Mouse (Mus musculus) adrenal gland, postnatal 25 days (tissue): ENCODE data around the gene Dhx58. TPM values are rescaled to one million over a fixed set of nuclear protein-coding genes. Genes with fewer than 3 reads are reported as not detected.
"Not testable (repeated sequence)": the region's sequence is repeated elsewhere in the genome, so short reads cannot be mapped to it uniquely, and the experiment has no call there.

ENCODE experiments used
- DNase-seq: peaks from one replicate; pipeline ENCODE4 v3.0.0; 2021; ENCODE audit warnings: mixed read lengths
- total RNA-seq: library from RNA; stranded (reverse); gene quantifications from 2 replicates; pipeline ENCODE4 v1.2.3, GENCODE M21; 2021

Dhx58 gene
- total RNA-seq, 1 experiment from 2014 or later = 63.8 TPM

DNA sequence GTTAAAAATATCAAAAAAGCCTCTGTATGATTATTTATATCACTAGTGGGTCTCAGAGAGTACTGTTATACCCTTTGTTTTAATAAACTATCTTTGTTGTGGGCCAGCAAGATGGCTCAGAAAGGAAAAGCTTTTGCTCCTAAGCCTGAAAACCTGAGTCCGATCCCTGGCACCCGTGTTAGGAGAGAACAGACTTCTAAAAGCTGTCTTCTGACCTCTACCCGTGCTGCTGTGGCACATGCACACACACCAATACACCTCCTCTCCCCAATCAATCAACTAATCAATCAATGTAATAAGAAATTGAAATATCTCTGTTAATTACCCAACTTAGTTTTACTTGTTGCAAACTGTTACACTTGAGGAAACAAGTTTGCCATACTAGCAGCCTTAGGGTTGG lies 3.4 kb downstream of the Dhx58 start:
- no peak for DNase-seq

DNA sequence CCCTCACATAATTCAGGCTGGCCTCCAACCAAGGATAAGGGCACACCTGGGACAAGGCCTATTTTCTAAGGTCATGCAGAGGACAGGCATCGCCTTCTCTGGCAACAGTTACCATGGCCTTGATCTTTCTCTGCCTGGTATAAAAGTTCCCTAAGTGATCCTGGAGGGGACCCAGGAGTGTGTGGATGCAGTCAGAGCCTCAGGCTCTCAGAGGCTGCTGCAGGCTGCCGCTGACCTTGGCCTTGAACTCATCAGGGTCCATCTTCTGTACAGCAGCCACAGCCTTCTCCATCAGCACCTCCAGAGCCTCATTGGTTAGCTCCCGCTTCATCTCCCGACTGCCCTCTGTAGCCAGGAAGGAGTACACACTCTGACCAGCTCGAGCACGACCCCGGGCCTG lies 6.2 kb downstream of the Dhx58 start:
- DNase-seq = no peak

DNA sequence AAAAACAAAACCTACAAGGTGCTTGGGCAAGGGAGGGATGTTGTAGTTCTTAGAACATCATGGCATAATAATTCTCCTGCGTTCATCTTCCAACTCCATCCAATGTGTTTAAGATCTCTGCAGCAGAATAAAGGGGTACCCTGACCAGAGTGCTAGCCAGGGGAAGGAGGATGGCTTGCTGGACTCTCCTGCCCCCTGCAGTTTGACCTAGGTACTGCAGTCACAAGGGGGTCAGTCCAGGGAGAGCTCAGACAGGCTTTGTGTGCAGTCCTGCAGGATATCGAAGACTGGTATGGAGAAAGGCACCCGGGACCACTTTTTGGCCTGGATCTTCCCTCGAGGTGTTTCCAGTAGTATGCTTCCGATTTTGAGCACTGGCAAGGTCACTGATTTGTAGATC lies 9.1 kb downstream of the Dhx58 start:
- peak; percentile 82 for DNase-seq

DNA sequence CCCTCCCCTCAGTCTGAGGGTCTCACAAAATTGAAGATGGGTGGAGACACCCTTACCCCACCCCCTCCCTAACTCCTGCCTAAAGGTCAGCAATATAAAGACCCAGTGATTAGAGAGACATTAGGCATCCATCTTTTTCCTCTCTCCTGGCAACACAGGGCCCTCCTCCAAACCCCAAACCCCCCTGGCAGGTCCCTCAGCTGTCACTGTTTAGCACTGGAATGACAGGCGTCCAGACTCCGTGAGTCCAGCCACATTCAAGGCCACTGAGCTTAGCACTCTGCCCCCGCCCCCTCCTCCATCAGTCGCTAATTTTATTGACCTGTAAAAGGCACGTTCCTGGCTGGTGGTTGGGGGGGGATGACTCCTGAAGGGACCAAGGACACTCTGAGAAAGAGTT lies 10.9 kb downstream of the Dhx58 start:
- DNase-seq = no peak

DNA sequence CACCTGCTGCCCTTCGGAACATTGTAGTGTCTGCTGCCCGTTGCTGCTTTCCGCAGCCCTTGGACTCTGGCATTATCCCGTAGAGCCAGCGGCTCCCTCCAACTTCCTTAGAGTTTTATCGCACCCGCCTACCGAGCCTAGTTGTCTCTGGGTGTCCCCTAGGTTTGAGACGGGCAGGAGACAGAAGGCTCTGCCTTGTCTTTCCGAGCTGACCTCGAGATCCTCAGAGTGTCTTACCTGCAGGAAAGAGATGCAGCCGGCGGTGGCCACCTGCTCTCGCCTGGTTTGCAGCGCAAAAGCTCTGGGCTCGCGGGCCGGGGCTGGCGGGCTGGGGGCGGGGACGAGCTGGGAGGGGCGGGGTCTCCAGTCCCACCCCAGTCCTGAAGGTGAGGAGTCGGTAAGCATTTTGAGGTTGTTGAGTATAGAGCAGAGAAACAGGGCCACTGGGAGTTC lies 11.9 kb downstream of the Dhx58 start, which contains the start of gene Zfp385c:
Zfp385c (minus strand) TSS at position 292 of the 453 bp plus-strand sequence.
- no peak for DNase-seq

DNA sequence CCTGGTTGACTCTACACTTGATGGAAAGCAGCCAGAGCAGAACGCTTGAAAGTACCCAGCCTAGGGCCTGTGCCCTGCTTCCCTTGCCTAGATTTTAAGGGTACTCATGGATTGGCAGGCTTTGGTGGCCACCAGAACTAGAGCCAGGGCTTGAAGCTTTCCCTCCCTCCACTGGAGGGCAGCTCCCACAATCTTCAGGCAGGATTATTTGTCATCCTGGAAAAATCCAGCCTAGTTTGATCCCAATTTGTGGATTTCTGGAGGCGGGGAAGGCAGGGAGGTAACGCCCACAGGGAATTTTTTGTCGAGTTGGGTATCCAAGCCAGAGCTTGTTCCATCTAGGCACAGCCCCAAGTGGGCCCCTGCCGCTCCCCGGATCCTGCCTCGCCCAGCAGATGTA lies 13.7 kb downstream of the Dhx58 start:
- no peak for DNase-seq

DNA sequence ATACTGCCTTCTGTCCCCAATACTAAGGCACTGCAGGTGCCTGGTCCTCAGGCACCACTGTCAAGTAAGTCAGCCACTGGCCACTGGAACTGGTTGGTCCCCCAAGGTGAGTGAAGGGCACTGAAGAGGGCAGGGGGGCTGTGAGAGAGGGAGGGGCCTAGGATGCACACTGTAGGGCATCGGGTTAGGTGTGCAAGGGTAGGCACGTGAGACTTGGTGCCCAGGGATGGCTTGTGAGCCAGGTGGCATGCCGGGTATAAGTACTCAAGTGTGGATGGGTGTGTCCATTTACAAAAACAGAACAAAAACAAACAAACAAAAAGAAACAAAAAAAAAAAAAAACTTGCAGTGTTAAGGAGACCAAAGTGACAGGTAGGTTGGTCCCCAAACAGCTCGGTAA lies 15.6 kb downstream of the Dhx58 start:
- no peak for DNase-seq

DNA sequence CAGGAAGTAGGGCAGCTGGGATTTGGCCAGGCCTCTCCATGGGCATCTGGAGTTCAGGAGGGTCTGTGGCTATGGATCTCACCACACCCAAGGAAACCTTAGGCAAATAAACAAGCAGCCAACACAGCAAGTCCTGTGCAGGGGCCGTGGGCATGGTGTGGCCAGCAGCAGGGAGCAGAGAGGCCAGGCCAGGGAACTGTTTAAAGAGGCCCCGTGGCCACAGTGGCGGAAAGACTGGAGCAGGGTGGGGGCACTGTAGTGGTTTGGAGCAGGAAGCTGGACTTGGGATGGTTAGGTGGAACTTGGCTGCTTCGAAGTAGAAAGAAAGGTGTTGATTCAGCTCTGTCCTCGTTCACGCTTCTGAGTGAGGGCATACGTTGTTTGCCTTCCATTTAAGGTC lies 16.8 kb downstream of the Dhx58 start:
- no peak for DNase-seq

DNA sequence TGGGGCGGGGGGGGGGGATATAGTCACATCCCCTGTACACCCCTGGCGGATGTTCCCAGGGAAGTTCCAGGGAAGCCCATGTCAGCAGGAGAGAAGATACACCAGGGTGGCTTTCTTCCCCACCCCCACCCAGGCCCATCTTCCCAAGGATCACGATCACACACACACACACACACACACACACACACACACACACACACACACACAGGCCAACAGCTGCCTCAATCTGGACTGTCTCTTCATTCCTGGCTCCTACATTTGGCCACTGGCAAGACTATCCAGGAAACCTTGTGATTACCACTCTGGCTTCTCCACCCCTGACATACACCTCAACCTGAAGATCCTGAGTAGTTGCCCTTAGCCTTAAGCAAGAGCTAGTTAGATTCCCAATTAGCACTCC lies 18.7 kb downstream of the Dhx58 start:
- DNase-seq = no peak

DNA sequence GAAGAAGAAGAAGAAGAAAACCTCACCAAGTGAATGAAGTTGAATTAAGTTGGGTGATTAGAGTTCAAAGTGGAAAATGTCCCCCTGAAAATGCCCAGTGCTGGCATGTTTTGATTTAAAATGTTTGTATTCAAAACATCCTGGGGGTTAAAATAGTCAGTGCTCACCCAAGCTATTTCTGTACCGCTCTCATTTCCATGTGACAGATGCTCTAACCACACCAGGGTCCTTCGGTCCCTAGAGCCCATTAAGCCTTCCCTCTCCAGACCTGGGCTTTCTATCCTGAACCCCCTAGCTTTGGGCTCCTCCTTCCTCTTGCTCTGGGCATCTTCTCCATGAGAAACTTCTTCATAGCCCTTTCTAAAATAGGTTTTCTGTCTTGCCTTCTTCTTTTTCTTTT lies 20.0 kb downstream of the Dhx58 start:
- DNase-seq = no peak

DNA sequence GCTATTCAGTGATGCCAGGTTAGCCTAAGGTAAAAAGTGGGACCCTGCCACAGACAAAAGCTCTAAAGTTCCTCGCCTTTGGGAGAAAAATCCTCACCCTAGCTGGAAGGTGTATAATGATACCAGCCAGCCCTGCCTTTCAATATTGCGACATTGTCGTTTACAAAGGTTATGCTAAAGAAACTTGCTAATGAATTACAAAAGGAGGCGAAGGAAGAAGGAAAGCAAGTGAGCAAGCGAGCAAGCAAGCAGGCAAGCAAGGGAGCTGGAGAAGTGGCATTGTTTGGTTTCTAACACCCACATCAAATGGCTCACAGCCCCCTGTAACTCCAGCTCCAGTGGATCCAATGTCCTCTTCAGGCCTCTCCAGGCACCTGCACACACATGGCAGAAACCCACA lies 21.5 kb downstream of the Dhx58 start:
- no peak for DNase-seq

DNA sequence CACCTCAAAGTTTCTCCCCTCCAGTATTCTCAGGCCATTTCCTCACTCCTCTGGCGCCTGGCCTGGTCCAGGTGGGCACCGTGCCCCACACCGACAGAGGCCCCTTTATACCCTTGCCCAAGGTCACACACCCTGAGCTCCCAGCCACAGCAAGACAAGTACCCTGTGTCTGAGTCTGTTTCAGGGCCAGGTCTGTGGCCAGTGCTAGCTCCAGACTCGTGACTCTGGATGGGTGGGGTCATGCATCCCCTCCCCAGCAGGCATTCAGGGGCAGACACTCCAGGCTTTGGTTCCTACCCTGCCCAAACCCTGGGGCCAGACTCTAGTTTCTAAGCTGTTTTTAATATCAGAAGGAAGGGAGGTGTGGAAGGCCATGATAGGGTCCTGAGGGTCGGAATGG lies 22.2 kb downstream of the Dhx58 start:
- no peak for DNase-seq

DNA sequence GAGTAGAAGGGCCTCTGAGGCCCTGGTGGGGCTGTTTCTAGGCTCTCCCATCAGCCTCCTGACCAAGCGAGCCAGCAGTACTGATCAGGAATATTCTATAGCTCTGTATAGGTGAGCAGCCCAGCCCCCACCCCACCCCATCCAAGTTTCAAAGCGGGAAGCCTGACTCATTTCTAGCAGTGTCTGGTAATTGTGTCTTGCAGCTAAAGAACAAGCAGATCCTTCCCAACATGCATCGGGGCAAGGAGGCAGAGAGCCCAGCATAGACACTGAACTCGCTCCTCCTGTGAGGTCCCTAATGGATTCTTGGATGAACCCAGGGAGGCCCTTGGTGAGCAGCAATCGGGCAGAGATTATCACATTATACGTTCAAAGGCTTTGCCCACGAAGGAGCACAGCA lies 26.3 kb downstream of the Dhx58 start:
- no peak for DNase-seq

DNA sequence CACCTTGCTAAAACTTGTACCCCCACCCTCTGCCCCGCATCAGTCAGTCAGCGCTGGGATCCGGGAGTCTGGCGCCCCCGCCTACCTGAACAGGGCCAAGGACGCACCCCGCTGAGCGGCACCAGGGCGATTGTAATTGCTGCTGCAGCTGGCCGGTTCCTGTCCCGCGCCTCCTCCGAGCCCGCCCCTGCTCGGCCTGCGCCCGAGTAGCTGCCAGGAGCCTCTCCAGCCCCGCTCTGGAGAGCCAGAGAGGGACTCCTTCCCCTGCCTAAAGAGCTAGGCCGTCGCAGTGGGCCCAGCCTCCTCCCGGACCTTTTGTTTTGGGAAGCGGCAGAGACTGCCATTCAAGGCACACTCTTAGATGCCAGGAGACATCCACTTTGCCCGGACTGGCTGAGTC lies 30.9 kb downstream of the Dhx58 start:
- DNase-seq = peak; percentile 68

DNA sequence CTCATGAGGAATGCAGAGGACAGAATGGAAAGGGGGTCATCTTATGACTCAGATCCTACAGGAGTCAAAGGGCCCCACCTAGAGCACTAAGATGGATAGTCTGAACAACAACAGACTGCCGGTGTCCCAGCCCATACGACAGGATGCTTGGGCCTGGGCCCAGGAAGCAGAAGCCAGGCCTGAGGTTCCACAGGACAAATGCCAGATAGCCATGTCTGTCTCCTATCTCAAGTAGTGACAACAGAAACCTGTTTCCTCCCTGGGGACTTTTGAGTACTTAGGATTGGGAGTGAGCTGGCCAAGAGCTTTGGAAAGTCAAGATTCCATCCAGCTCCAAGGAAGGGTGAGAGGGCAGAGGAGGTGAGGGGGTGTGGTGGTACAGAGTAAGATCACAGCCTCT lies 32.1 kb downstream of the Dhx58 start:
- no peak for DNase-seq

DNA sequence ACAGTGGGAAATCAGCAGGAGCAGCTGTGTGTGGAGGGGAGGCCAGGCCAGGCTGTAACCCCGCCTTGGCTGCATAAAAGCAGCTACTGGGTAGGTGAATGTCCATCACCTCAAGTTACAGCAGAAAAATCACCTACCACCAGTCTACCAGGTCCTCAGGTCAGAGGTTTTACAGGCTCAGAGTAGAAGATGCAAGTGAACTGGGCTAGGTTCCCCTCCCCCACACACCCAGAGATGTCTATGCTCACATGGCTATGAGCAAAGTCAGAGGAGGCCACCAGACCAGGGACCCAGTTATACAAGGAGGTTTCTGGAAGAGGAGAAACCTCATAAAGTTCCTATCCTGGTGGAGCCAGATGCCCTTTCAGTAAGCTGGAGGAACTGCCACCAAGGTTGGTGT lies 33.0 kb downstream of the Dhx58 start:
- no peak for DNase-seq

DNA sequence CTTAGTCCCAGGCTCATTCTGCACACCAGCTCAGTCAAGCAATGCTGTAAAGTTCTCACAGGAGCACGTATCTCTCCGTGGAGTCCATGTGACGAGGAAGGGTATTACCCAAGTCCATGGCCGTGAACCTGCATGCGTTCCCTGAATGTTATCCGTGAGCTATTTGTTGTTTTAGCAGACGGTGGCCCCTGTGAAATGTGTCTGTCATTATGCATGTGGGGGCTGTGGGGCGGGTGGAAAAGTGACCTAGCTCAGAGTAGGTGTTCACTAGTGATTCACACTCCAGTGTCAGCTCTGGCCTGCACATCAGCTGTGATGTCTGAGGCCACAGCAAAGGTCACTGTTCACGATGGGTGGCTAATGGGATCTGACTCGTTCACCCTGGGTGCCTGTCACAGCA lies 44.3 kb downstream of the Dhx58 start:
- DNase-seq = no peak

DNA sequence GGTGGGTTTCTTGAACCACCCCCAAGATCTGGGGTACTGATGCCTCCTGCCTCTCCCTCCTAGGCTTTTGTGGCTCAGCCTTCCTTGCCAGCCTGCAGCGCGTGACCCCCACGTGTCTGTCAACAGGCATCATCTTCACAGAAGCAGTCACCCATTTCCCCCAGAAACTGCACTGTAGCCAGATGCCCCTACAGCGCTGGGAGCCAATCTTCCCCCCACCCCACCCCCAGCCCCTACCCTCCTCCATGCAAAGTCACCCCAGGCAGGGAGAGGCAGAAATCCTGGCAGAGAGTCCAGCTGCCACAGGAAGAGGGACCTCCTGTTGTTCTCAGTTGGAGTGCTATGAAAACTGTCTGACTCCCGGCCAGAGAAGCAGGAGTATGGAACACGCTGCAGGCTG lies 47.6 kb downstream of the Dhx58 start:
- DNase-seq = no peak

DNA sequence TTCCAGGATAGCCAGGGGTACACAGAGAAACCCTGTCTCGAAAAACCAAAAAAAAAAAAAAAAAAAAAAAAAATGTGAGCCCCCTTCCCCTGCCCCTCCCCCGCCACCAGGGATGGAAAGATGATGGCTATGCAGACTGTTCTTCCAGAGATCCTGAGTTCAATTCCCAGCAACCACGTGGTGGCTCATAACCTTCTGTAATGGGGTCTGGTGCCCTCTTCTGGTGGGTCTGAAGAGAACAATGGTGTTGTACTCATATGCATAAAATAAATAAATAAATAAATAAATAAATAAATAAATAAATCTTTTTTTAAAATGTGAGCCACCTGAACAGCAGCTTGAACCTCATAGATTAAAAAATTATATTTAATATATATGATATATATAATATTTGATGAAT lies 48.5 kb downstream of the Dhx58 start:
- DNase-seq = not testable (repeated sequence)

DNA sequence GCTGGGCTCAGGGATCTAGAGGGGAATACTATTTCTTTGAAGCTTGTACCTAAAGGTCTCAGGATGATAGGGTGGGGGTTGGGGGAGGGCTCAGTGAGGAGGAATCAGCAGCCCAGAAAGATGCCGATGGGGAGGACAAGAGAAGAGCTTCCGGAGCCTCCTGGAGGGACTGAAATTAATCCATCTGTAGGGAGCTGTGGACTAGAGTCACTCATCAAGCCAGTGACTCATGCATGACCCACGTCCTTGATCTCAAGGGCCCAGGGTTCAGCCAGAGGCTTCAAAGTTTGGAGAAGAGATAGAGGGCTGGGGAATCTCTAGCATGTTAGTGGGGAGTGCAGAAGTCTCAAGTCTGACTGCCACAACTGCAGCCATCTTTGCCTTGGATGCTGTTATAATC lies 52.3 kb downstream of the Dhx58 start:
- peak; percentile 62 for DNase-seq

DNA sequence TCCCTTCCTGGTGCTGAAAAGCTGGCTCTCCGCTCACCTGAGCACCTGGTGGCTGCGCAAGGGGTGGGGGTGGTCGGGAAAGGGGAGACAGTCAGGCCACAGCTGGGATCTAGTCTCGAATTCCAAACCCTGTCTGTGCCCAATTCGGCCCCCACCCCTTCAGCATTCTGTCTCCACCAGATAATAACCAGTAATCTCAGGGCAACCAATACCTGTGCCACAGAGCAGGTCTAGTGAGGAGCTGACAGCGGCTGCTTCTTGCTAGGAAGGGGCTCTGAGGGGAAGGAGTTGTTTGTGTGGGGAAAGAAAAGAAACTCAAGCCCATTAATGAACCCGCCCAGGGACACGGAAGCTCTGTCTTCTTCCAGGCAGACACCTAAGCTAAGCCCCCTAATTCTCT lies 52.9 kb downstream of the Dhx58 start:
- no peak for DNase-seq

DNA sequence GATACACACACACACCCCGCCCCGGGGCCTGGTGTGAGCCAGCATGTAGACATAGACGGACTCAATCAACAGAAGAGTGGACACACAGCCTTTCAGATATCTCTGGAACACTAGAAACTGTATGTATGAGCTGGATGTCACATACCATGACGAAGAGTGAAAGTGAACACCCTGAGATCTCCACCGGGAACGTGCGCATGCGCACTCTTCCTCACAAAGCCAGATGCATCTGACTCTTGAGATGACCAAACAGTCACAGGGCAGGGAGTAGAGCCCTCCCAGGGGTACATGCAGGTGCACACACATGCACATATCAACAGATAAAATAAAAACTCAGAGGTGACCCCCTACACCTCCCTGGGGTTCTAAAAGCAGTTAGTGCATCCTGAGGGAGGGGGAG lies 55.7 kb downstream of the Dhx58 start:
- DNase-seq = no peak

DNA sequence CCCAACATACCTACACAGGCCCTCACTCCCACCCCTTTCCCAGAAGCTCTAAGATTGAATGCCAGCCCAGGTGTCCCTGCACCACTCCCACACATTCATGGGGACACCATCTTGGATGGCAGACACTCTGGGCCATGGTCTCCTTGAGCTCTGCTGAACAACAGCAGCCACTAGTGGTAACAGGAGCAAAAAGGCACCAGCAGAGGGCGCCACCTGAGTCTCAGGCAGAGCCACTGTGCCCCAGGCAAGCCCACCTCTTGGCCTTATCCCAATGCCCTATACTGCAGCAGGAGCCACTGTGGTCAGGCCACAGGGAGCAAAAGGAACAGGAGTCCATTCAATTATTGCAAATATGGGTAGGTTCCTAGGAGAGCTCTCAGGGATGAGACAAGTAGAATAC lies 57.8 kb downstream of the Dhx58 start:
- DNase-seq = peak; percentile 59
